27 mouse cellular contexts compared by ENCODE assay signal in the genomic region with DNA sequence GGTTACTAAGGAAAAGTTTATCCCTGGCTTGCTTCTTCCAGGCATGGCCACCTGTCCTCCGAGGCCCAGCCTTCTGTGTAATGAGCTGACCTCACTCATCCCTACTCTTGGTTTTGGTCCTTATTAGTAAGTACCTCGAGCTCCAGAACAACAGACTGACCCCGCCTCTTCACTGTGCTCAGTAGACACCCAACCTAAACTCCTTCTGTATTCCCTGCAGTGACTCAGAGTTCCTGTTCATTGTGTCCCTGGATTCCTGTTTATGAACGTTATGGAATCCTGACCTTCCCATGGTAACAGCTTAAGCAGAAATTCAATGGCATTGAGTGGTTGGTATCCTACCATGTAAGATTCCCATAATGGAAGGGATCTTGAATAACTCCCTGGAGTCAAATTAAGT.
DNase-seq lines count a peak whose midpoint lies in the region; ATAC-seq and TF ChIP-seq lines count a peak whose summit lies in the region.
"Had no signal": no experiment of that assay in that cellular context is flagged by ENCODE, and none has a peak within 500 bp of the region (broad histone marks: within the 10 kb centered on the region; RNA-seq: fewer than 3 reads in every experiment).

No protein-coding gene starts in this region.

- no peak overlapping the region for H3K27ac ChIP-seq in heart, embryonic 11.5 days (ENCODE audit: low read depth, low read length)
- H3K27ac ChIP-seq in stomach, postnatal 0 days (replicated peaks): no peak overlapping the region
- no peak overlapping the region for H3K27ac ChIP-seq in liver, embryonic 12.5 days
- H3K27ac ChIP-seq: hindbrain, embryonic 13.5 days; midbrain, embryonic 10.5 days; neural tube, embryonic 15.5 days; stomach, embryonic 15.5 days had no signal

- no peak overlapping the region for H3K4me2 ChIP-seq in heart, embryonic 11.5 days
- no peak overlapping the region for H3K4me2 ChIP-seq in stomach, postnatal 0 days (replicated peaks; ENCODE audit: low read depth)
- no peak overlapping the region for H3K4me2 ChIP-seq in liver, embryonic 12.5 days
- H3K4me2 ChIP-seq: heart, embryonic 15.5 days; hindbrain, embryonic 13.5 days; midbrain, embryonic 15.5 days; neural tube, embryonic 15.5 days; stomach, embryonic 15.5 days had no signal

- H3K27me3 ChIP-seq in heart, embryonic 11.5 days (ENCODE audit: control insufficient read depth, insufficient read depth, low read length): no peaks in the 10 kb centered on the region
- no peaks in the 10 kb centered on the region for H3K27me3 ChIP-seq in stomach, postnatal 0 days (ENCODE audit: control insufficient read depth, insufficient read depth, low read length)
- H3K27me3 ChIP-seq in liver, embryonic 12.5 days (replicated peaks): no peaks in the 10 kb centered on the region
- H3K27me3 ChIP-seq: heart, embryonic 15.5 days; hindbrain, embryonic 13.5 days; midbrain, embryonic 15.5 days; neural tube, embryonic 15.5 days; stomach, embryonic 15.5 days had no signal

- no peaks in the 10 kb centered on the region for H3K36me3 ChIP-seq in heart, embryonic 11.5 days (ENCODE audit: control insufficient read depth, insufficient read depth, low read length)
- no peaks in the 10 kb centered on the region for H3K36me3 ChIP-seq in stomach, postnatal 0 days (ENCODE audit: control insufficient read depth, insufficient read depth, low read length)
- no peaks in the 10 kb centered on the region for H3K36me3 ChIP-seq in liver, embryonic 12.5 days
- H3K36me3 ChIP-seq: heart, embryonic 15.5 days; hindbrain, embryonic 13.5 days; midbrain, embryonic 15.5 days; neural tube, embryonic 15.5 days; stomach, embryonic 15.5 days had no signal

- H3K9me3 ChIP-seq in heart, embryonic 11.5 days (replicated peaks; ENCODE audit: control insufficient read depth, low read length): no peaks in the 10 kb centered on the region
- no peaks in the 10 kb centered on the region for H3K9me3 ChIP-seq in stomach, postnatal 0 days (ENCODE audit: control insufficient read depth, low read length)
- no peaks in the 10 kb centered on the region for H3K9me3 ChIP-seq in liver, embryonic 12.5 days (replicated peaks)
- H3K9me3 ChIP-seq: heart, embryonic 15.5 days; midbrain, embryonic 15.5 days; stomach, embryonic 15.5 days had no signal

- H3K4me3 ChIP-seq in heart, embryonic 11.5 days (ENCODE audit: low read depth, low read length): no peak overlapping the region
- no peak overlapping the region for H3K4me3 ChIP-seq in stomach, postnatal 0 days (ENCODE audit: low read depth, low read length)
- no peak overlapping the region for H3K4me3 ChIP-seq in liver, embryonic 12.5 days
- H3K4me3 ChIP-seq: erythroblast, embryonic 14.5 days; heart, embryonic 15.5 days; hindbrain, embryonic 13.5 days; midbrain, embryonic 10.5 days; midbrain, embryonic 15.5 days; neural tube, embryonic 15.5 days; stomach, embryonic 15.5 days had no signal

- no peak for ATAC-seq in heart, embryonic 11.5 days (replicated peaks; ENCODE audit: insufficient number of reproducible peaks, low FRiP score, low TSS enrichment)
- peak; percentile 15; the same call in 1 of the 2 replicates for ATAC-seq in stomach, postnatal 0 days (ENCODE audit: low FRiP score, low TSS enrichment)
- no peak for ATAC-seq in liver, embryonic 12.5 days
- ATAC-seq: forebrain, embryonic 16.5 days; intestine, postnatal 0 days; midbrain, embryonic 15.5 days had no signal

- H3K4me1 ChIP-seq in heart, embryonic 11.5 days (ENCODE audit: control insufficient read depth, insufficient read depth, low read length): peaks cover 29% of the 10 kb centered on the region
- H3K4me1 ChIP-seq in stomach, postnatal 0 days (replicated peaks; ENCODE audit: control insufficient read depth, insufficient read depth): no peaks in the 10 kb centered on the region
- H3K4me1 ChIP-seq in liver, embryonic 12.5 days: peaks cover 28% of the 10 kb centered on the region

- peak; percentile 30 to 52 for DNase-seq in heart, adult 9 months (ENCODE audit: low spot score in 2 of 2)
- DNase-seq in lung, adult 18-20 months: peak; percentile 36 to 60
- no peak for DNase-seq in lung, postnatal 4 days
- peak; percentile 33 for DNase-seq in lung, postnatal 10 days
- no peak for DNase-seq in stomach, postnatal 0 days (ENCODE audit: low spot score)
- DNase-seq: adrenal gland, postnatal 25 days; B cell, adult 2 months; cerebellum, adult 18-20 months; cerebellum, postnatal 10 days; gastrocnemius, postnatal 10 days; kidney, adult 9 months; kidney, postnatal 10 days; liver; retina, postnatal 1 day; right cerebral cortex, postnatal 14 days; thymus, postnatal 14 days had no signal

- 78% methylated on average over 4 of the region's 4 CpGs for WGBS in heart, embryonic 11.5 days (ENCODE audit: insufficient replicate concordance)
- WGBS in stomach, postnatal 0 days: 70% methylated on average over 4 of the region's 4 CpGs
- 72% methylated on average over 4 of the region's 4 CpGs for WGBS in liver, embryonic 12.5 days (ENCODE audit: insufficient replicate concordance)

- H3K9ac ChIP-seq in heart, embryonic 11.5 days (ENCODE audit: low read depth, low read length): no peak overlapping the region
- no peak overlapping the region for H3K9ac ChIP-seq in stomach, postnatal 0 days (ENCODE audit: low read length)
- H3K9ac ChIP-seq in liver, embryonic 12.5 days: no peak overlapping the region
- H3K9ac ChIP-seq: heart, embryonic 15.5 days; hindbrain, embryonic 13.5 days; midbrain, embryonic 15.5 days; neural tube, embryonic 15.5 days; stomach, embryonic 15.5 days had no signal

- no peak for TF ChIP-seq EP300 in stomach, postnatal 0 days (optimal IDR thresholded peaks at IDR 0.05)

- TF ChIP-seq CTCF in stomach, postnatal 0 days (IDR thresholded peaks at IDR 0.05; ENCODE audit: low read depth): no peak

Comparison
In these comparisons a context has a peak if more than half of its experiments do, and no peak if none do; other contexts are left out.
1. DNase-seq: peak in heart, adult 9 months (2 of 2), lung, adult 18-20 months (2 of 2) and lung, postnatal 10 days (single experiment); none in lung, postnatal 4 days (0 of 2) and stomach, postnatal 0 days (single experiment).